Mouse (Mus musculus): ENCODE measurements around the gene Hoxc6.

The Hoxc6 gene

GRCm38 (mm10) chr15:103051670-103052069 lies 53.6 kb downstream of the Hoxc6 start:
- in situ Hi-C loops (cut with MboI; ENCODE audit: low pct_unique_long_range_greater_than_20kb in 1 of 2, low sequenced_read_pairs in 2 of 2, unreplicated experiment in 1 of 2), result no loop called here

- in situ Hi-C loops (cut with MboI; ENCODE audit: low pct_unique_long_range_greater_than_20kb in 1 of 2, low sequenced_read_pairs in 2 of 2, unreplicated experiment in 1 of 2), result no loop called here
These were observed 55.2 kb downstream of the Hoxc6 start for GRCm38 (mm10) chr15:103053210-103053609.

- in situ Hi-C loops (cut with MboI; ENCODE audit: low pct_unique_long_range_greater_than_20kb in 1 of 2, low sequenced_read_pairs in 2 of 2, unreplicated experiment in 1 of 2), result no loop called here
These were observed 58.3 kb downstream of the Hoxc6 start for GRCm38 (mm10) chr15:103056396-103056795.

GRCm38 (mm10) chr15:103058715-103059114 lies 60.7 kb downstream of the Hoxc6 start:
- in situ Hi-C loops (cut with MboI; ENCODE audit: low pct_unique_long_range_greater_than_20kb in 1 of 2, low sequenced_read_pairs in 2 of 2, unreplicated experiment in 1 of 2), result no loop called here

- in situ Hi-C loops (cut with MboI; ENCODE audit: low pct_unique_long_range_greater_than_20kb in 1 of 2, low sequenced_read_pairs in 2 of 2, unreplicated experiment in 1 of 2), result no loop called here
These were observed 61.4 kb downstream of the Hoxc6 start for GRCm38 (mm10) chr15:103059393-103059992.

- in situ Hi-C loops (cut with MboI; ENCODE audit: low pct_unique_long_range_greater_than_20kb in 1 of 2, low sequenced_read_pairs in 2 of 2, unreplicated experiment in 1 of 2), result no loop called here
These were observed 61.9 kb downstream of the Hoxc6 start for GRCm38 (mm10) chr15:103060021-103060340.

- in situ Hi-C loops (cut with MboI; ENCODE audit: low pct_unique_long_range_greater_than_20kb in 1 of 2, low sequenced_read_pairs in 2 of 2, unreplicated experiment in 1 of 2), result no loop called here
These were observed 62.5 kb downstream of the Hoxc6 start for GRCm38 (mm10) chr15:103060341-103061130.

- in situ Hi-C loops (cut with MboI; ENCODE audit: low pct_unique_long_range_greater_than_20kb in 1 of 2, low sequenced_read_pairs in 2 of 2, unreplicated experiment in 1 of 2), result no loop called here
These were observed 63.2 kb downstream of the Hoxc6 start for GRCm38 (mm10) chr15:103061131-103061825.

Data from mouse embryonic stem cell (cell line).